Mouse (Mus musculus) gastrocnemius, postnatal 4 days (tissue): ENCODE results near the gene Rasd2. TPM values are rescaled to one million over a fixed set of nuclear protein-coding genes. Genes with fewer than 3 reads are reported as not detected.

Source experiments
- DNase-seq, 2 experiments: peaks; one replicate each; pipeline ENCODE4 v3.0.0; 2021 to 2022; ENCODE audit warnings: low spot score in 2 of 2, mixed read lengths in 2 of 2
- total RNA-seq, 2 experiments: library from RNA; stranded (reverse); gene quantifications; 2 replicates each; pipeline ENCODE4 v1.2.3; 2021

The Rasd2 gene
- total RNA-seq, 2 experiments from 2014 or later: 0.74 to 0.80 TPM

DNA sequence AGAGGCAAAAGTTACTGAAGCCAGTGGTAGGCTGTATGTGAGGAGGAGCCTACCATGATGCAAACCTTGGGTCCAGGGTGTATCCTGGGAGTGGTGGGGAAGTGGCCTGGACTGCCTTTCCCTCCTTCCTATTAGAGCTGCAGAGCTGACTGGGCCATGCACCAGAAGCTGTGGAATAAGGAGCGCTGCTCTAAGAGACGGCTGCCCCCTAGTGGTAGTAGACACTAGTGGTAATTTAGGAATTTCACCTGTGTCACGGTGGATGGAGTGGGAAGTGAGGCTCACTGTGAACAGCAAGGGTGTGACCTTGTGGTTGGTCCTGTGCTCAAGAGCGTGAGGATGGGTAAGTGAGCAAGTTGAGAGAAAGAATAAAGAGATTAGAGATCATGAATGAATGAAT lies 4.2 kb downstream of the Rasd2 start:
- DNase-seq: peak; percentile 28 to 64

DNA sequence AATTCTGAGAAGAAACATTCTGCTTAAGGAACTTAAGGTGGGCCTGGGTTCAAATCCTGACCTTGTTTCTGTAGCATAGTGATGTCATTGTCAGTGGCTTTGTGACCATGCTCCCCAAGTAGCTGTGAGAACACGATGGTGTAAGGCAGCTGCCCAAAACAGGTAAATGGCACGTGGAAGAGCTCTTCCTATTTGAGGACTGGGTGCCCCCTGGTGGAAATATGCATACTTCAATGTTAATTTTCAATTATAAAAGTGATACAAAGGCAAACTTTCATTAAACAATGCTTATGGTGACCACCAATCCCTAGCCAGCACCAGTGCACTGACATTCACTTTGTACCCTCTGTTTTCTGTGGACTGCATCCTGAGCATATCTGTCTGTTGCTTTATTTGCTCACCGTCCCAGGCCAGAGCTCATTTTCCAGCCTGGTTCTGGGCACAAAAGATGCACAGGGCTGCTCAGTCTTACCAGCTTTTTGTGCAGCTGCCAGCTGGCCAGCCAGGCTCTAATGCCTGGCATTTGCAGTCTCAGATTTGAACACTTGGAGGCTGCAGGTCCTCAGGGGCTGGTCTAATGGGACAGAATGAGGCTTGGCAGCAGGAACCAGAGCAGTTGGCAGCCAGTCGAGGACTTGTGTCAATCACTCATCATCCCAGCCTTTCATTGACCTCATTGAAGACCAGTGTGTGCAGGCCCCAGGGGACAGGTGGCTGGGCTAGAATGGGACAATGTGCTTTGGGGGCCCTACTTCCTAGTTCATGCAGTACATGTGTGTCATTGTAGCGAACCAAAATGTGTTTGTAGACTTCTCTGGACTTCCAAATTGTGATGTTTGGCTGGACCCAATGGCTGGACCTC lies 6.4 kb downstream of the Rasd2 start:
- no peak for DNase-seq

GRCm38 (mm10) chr8:75222665-75223064 lies 8.9 kb downstream of the Rasd2 start:
- peak in 1 of 2 experiments; percentile 6 for DNase-seq

GRCm38 (mm10) chr8:75226773-75227172 lies 13.0 kb downstream of the Rasd2 start:
- peak in 1 of 2 experiments; percentile 4 for DNase-seq

DNA sequence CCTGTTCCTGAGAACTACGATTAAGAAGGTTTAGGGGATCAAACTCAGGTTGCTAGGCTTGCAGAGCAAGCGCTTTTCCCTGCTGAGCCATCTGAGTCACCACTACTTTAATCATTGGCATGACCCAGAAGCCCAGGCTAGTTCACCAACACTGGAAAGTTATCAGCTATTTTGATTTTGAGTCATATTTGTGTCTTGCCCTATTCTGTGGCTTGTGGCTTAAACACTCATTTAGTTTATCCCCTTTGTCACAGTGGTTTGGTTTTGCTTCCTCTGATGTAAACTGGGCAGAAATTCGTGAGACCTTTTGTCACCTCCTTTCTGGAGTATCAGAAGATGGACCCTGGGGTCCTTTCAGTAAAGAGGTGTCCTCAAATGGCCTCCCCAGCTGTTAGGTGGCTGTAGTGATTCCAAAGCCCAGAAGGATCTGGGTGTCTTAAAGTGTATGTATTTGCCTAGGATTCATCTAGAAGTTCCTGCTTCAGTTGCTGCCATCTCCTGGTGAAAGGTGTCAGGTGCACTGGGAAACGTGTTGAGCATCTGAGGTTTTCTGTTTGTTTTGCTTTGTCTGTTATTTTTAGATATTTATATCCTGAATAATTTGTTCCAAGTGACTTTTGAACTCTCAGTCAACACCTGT lies 20.3 kb downstream of the Rasd2 start:
- DNase-seq: no peak

GRCm38 (mm10) chr8:75247331-75247730 lies 33.6 kb downstream of the Rasd2 start:
- no peak for DNase-seq

GRCm38 (mm10) chr8:75249186-75249585 lies 35.4 kb downstream of the Rasd2 start:
- DNase-seq: no peak

- no peak for DNase-seq
Observed at GRCm38 (mm10) chr8:75254027-75254426, 40.3 kb downstream of the Rasd2 start.

- no peak for DNase-seq
Observed at GRCm38 (mm10) chr8:75255635-75256034, 41.9 kb downstream of the Rasd2 start.

DNA sequence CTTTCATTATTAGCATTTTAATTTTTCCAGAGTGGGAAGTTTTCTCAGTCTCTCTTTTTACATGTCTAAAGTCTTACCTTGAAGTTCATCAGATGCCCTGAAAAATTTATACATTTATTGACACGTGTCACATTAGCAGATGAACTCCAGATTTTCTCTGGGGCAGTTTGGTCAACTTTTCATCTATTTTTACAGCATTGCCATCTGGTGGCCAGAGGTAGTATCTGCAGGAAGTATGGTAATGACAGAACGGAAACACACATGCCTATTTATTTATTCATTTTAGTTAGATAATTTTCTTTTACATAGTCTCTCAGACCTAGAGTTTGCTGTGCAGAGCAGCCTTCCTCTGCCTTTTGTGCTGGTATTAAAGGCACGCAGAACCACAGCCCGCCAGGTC lies 58.4 kb downstream of the Rasd2 start:
- no peak for DNase-seq

Other genes starting within 250 kb of the Rasd2 start
- 10 to 100 TPM; 20.2 to 20.7 TPM for gene Hmgxb4, start 220.6 kb upstream of the Rasd2 start, total RNA-seq
- gene Tom1, start 180.2 kb upstream of the Rasd2 start, total RNA-seq: 10 to 100 TPM; 61.9 to 63.4 TPM
- 10 to 100 TPM; 32.6 to 33.4 TPM for gene Hmox1, start 120.3 kb upstream of the Rasd2 start, total RNA-seq
- 10 to 100 TPM; 35.5 to 36.3 TPM for gene Mcm5, start 104.4 kb upstream of the Rasd2 start, total RNA-seq
- under 1 TPM; 0.23 to 0.64 TPM for gene Gm10358, start 192.6 kb downstream of the Rasd2 start, total RNA-seq
- gene Iqcm, start 234.8 kb downstream of the Rasd2 start, total RNA-seq: not detected